Mouse (Mus musculus): ENCODE results near the gene Arl5a.

- TF ChIP-seq CTCF (IDR thresholded peaks at IDR 0.05; ENCODE audit: low read depth, low read length) (no peak), POLR2A (IDR thresholded peaks at IDR 0.05; ENCODE audit: borderline replicate concordance, low read depth, low read length) (no peak)
Observed at GRCm38 (mm10) chr2:52386451-52386850, 38.2 kb downstream of the Arl5a start.

All from bone marrow macrophage, adult 2 months (primary cell).